Mouse (Mus musculus): Measurements from ENCODE around the gene Tas2r113.
"Not testable (repeated sequence)": the region's sequence is repeated elsewhere in the genome, so short reads cannot be mapped to it uniquely, and the experiment has no call there.

Gene Tas2r113

DNA sequence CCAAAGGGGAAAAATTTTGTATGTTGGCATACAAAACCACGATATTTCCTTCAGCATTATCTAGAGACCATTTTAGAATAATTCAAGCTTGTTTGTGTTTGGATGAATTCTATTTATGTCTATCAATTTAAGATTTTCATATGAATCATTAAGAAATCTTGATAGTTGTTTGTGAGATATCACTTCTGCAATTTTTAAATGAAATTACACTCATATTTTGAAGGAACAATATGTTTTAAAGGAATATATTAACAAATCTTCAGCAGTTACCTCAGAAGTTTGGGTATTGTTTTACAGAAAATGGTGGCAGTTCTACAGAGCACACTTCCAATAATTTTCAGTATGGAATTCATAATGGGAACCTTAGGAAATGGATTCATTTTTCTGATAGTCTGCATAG lies at the start of gene Tas2r113:
Gene Tas2r113, plus strand, starts transcription at position 301 of the 400 bp plus-strand sequence.
- no peak for DNase-seq (ENCODE audit: low spot score in 2 of 2)

DNA sequence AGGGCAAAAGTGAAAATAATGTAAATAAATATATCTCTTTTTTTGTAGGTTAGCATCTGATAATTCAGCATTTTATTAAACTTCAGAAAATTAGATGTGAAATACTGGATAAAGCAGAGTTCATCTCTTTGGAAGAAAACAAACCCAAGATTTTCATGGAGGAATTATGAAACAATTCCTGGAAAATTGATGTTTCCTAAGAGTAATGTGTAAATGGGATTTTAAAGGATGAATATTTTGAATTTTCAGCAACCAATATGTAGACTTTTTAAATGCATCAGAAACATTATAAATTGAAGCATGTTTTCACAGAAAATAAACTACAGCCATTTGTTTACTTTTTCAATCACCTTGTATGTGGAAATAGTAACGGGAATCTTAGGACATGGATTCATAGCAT lies 46.0 kb upstream of the Tas2r113 start, which contains the start of gene Tas2r123:
Gene Tas2r123, plus strand, starts transcription at position 301 of the 400 bp plus-strand sequence.
- no peak for DNase-seq (ENCODE audit: low spot score in 2 of 2)

DNA sequence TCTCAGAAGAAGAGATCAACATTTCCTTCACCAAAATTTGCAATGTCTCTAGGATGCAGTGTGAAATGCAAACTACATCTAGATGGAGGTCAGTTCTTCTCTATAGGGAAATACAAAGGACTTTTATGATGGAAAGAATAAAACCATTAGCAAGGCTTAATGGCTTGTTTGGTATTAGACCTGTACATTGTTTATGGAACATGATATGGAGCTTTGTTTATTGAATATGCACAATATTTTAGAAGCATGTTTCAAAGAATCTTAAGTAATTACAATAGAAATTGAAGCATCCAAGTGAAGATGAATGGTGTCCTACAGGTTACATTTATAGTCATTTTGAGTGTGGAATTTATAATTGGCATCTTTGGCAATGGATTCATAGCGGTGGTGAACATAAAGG lies 37.7 kb upstream of the Tas2r113 start, which contains the start of gene Tas2r116:
Gene Tas2r116, plus strand, starts transcription at position 301 of the 400 bp plus-strand sequence.
- no peak for DNase-seq (ENCODE audit: low spot score in 2 of 2)

DNA sequence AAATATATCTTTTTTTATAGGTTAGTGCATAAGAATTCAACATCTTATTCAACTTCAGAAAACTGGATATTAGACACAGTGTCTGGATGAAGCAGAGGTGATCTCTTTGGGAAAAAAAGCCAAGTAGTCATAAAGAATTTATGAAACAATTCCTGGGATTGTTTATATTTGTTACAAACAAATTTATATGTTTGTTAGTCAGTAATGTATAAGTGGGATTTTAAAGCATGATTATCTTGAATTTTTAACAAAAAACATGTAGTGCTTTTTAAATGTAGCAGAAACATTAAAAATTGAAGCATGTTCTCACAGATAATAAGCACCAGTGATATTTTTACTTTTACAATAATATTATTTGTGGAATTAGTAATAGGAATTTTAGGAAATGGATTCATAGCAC lies 25.1 kb upstream of the Tas2r113 start, which contains the start of gene Tas2r110:
Gene Tas2r110, plus strand, starts transcription at position 301 of the 400 bp plus-strand sequence.
- no peak for DNase-seq (ENCODE audit: low spot score in 2 of 2)

DNA sequence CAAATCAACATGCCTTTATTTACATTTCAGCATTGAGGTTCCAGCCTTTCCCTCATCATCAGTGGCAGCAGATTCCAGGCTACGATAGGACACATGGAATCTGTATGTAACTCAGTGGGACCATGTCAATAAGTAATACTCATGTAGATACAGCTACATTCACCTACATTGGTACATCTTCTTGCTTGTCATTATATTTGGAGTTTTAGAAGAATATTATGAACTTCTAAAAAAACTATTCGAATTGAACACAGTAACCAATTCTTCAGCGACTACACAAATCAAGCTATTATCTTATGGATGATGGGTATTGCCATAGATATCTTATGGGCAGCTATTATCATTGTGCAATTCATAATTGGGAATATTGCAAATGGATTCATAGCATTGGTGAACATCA lies 16.5 kb downstream of the Tas2r113 start, which contains the start of gene Tas2r125:
Gene Tas2r125, plus strand, starts transcription at position 301 of the 400 bp plus-strand sequence.
- DNase-seq (ENCODE audit: low spot score in 2 of 2) = no peak

DNA sequence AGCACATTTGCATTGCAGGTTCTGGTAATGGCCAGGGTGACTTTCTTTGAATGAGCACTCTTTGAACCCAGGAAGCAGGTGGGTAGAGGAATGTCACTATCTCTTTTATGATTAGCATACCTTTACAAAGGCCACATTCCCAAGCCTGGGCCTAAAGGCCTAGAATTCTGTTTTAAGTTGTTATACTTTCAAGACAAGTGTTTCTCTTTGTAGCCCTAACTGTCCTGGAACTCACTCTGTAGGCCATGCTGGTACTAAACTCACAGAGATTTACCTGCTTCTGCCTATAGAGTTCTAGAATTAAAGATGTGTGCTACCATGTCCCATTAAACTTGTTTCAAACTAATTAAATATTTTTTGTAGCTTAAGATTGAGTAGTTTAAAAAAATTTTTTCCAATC lies 48.6 kb downstream of the Tas2r113 start:
- not testable (repeated sequence) for DNase-seq (ENCODE audit: low spot score in 2 of 2)
